ENCODE assay signal across 16 mouse cellular contexts in genomic region chr12:103041401-103041800, GRCm38 (mm10).
"Had no signal": no experiment of that assay in that cellular context is flagged by ENCODE, and none has a peak within 500 bp of the region (broad histone marks: within the 10 kb centered on the region; RNA-seq: fewer than 3 reads in every experiment).

No protein-coding gene starts in this region.

- H3K27me3 ChIP-seq: neural tube, embryonic 13.5 days; neural tube, embryonic 15.5 days; stomach, embryonic 15.5 days had no signal

- H3K4me2 ChIP-seq: neural tube, embryonic 13.5 days; neural tube, embryonic 15.5 days; stomach, embryonic 15.5 days had no signal

- H3K4me3 ChIP-seq: neural tube, embryonic 13.5 days; neural tube, embryonic 15.5 days; stomach, embryonic 15.5 days had no signal

- H3K9ac ChIP-seq: neural tube, embryonic 13.5 days; neural tube, embryonic 15.5 days; stomach, embryonic 15.5 days had no signal

- DNase-seq: retina, postnatal 1 day; right cerebral cortex, adult 18-20 months; right cerebral cortex, postnatal 14 days; right cerebral cortex, postnatal 25 days; right cerebral cortex, postnatal 4 days; spleen, adult 18-20 months; thymus, adult 18-20 months; thymus, adult 2 months; thymus, postnatal 14 days; thymus, postnatal 25 days; thymus, postnatal 36 days; thymus, postnatal 4 days had no signal

- H3K36me3 ChIP-seq: stomach, embryonic 15.5 days had no signal

- H3K4me1 ChIP-seq: neural tube, embryonic 15.5 days; stomach, embryonic 15.5 days had no signal

- H3K27ac ChIP-seq: neural tube, embryonic 13.5 days; neural tube, embryonic 15.5 days; stomach, embryonic 15.5 days; stomach, postnatal 0 days had no signal

- H3K9me3 ChIP-seq: neural tube, embryonic 13.5 days; neural tube, embryonic 15.5 days; stomach, embryonic 15.5 days had no signal
